Mouse (Mus musculus) heart, postnatal 0 days (tissue): Measurements from ENCODE around the gene Plppr1. TPM values are rescaled to one million over a fixed set of nuclear protein-coding genes. Genes with fewer than 3 reads are reported as not detected.

Experiments used
- ATAC-seq: fragments of 200-750 bp; cut with Nextera tagmentation; 2 replicates; pipeline ENCODE4 v1.8.0; 2017; ENCODE audit warnings: low read depth, moderate number of reproducible peaks, moderate library complexity; ENCODE audit not compliant: insufficient read depth
- DNase-seq: peaks from one replicate; pipeline ENCODE4 v3.0.0-alpha.2; 2016; ENCODE audit warnings: low spot score
- H3K27ac ChIP-seq: fragments of 300-500 bp; sonication (generic); 2 replicates; pipeline ENCODE4 v1.5.1; 2014; ENCODE audit warnings: low read depth, mild to moderate bottlenecking
- H3K27me3 ChIP-seq: fragments of 300-500 bp; sonication (generic); 2 replicates; pipeline ENCODE4 v1.6.1; 2014; ENCODE audit warnings: low read length, mixed read lengths; ENCODE audit not compliant: control insufficient read depth, insufficient read depth
- H3K36me3 ChIP-seq: fragments of 300-500 bp; sonication (generic); replicated peaks from 2 replicates; pipeline ENCODE4 v1.6.1; 2014; ENCODE audit warnings: low read length, mixed read lengths; ENCODE audit not compliant: control insufficient read depth, insufficient read depth
- H3K4me1 ChIP-seq: fragments of 300-500 bp; sonication (generic); 2 replicates; pipeline ENCODE4 v1.6.1; 2014; ENCODE audit warnings: antibody characterized with exemption; ENCODE audit not compliant: control insufficient read depth, insufficient read depth
- H3K4me2 ChIP-seq: fragments of 300-500 bp; sonication (generic); 2 replicates; pipeline ENCODE4 v1.6.1; 2014; ENCODE audit warnings: low read depth, mild to moderate bottlenecking, low read length, moderate library complexity
- H3K4me3 ChIP-seq: fragments of 300-500 bp; sonication (generic); 2 replicates; pipeline ENCODE4 v1.5.1; 2014; ENCODE audit warnings: low read depth, low read length
- H3K9ac ChIP-seq: fragments of 300-500 bp; sonication (generic); replicated peaks from 2 replicates; pipeline ENCODE4 v1.6.1; 2014; ENCODE audit warnings: low read depth, low read length, mixed read lengths
- H3K9me3 ChIP-seq: fragments of 300-500 bp; sonication (generic); replicated peaks from 2 replicates; pipeline ENCODE4 v1.6.1; 2016; ENCODE audit warnings: low read length; ENCODE audit not compliant: control insufficient read depth
- CTCF ChIP-seq: IDR thresholded peaks from 2 replicates; pipeline ENCODE4 v1.5.1; 2016; ENCODE audit warnings: antibody characterized with exemption, control low read depth, low read depth
- EP300 ChIP-seq: IDR thresholded peaks from 2 replicates; pipeline ENCODE4 v1.6.1; 2016; ENCODE audit warnings: antibody characterized with exemption, low read depth
- WGBS: fragments of 180-500 bp; shearing (Covaris S2); extraction: QIAGEN DNeasy Blood & Tissue Kit; methylation state at CpG from one replicate; pipeline ENCODE4 v1.1.7; 2014; 5-methylcytosine and 5-hydroxymethylcytosine counted together
- polyA plus RNA-seq: library from polyadenylated mRNA; unstranded; fragments of >200 nt; fragmentation: Nextera tagmentation; extraction: Ambion mirVana; gene quantifications from 2 replicates; pipeline ENCODE4 v1.2.1, GENCODE M21; 2015
- total RNA-seq: library from RNA; depleted of rRNA; stranded (reverse); fragments of >200 nt; gene quantifications from 2 replicates; pipeline ENCODE4 v1.2.3, GENCODE M21; 2014; ENCODE audit warnings: low replicate concordance

Plppr1 gene
- total and polyA plus RNA-seq, 2 experiments from 2014 or later: 3.7 to 5.2 TPM

- Histone ChIP-seq H3K4me1 (no peaks in the 10 kb centered on the region), H3K9ac (no peak overlapping the region), H3K27me3 (no peaks in the 10 kb centered on the region), H3K27ac (no peak overlapping the region), H3K36me3 (no peaks in the 10 kb centered on the region), H3K9me3 (no peaks in the 10 kb centered on the region), H3K4me3 (no peak overlapping the region), H3K4me2 (no peak overlapping the region)
- ATAC-seq (no peak), DNase-seq (no peak)
- 80% methylated on average over 3 of the region's 3 CpGs for WGBS
- TF ChIP-seq EP300: no peak
- no peak for TF ChIP-seq CTCF
Observed at GRCm38 (mm10) chr4:49252169-49252568, 193.1 kb downstream of the Plppr1 start.

- H3K9me3 ChIP-seq: no peaks in the 10 kb centered on the region
- H3K27ac ChIP-seq: no peak overlapping the region
- TF ChIP-seq EP300: no peak
- TF ChIP-seq CTCF: no peak
- 84% methylated on average over 5 of the region's 5 CpGs for WGBS
- H3K36me3 ChIP-seq: no peaks in the 10 kb centered on the region
- no peaks in the 10 kb centered on the region for H3K4me1 ChIP-seq
- no peak overlapping the region for H3K9ac ChIP-seq
- ATAC-seq (no peak), DNase-seq (no peak)
- H3K27me3 ChIP-seq: no peaks in the 10 kb centered on the region
- H3K4me2 ChIP-seq: no peak overlapping the region
- no peak overlapping the region for H3K4me3 ChIP-seq
Observed at GRCm38 (mm10) chr4:49278515-49278914, 219.4 kb downstream of the Plppr1 start.

- Histone ChIP-seq H3K4me1 (no peaks in the 10 kb centered on the region), H3K4me3 (no peak overlapping the region), H3K27ac (no peak overlapping the region), H3K9me3 (peaks cover 5% of the 10 kb centered on the region; the same call in 1 of the 2 replicates), H3K4me2 (no peak overlapping the region), H3K27me3 (no peaks in the 10 kb centered on the region), H3K9ac (no peak overlapping the region), H3K36me3 (no peaks in the 10 kb centered on the region)
- DNase-seq (no peak), ATAC-seq (no peak)
- WGBS: 79% methylated on average over 15 of the region's 15 CpGs
- no peak for TF ChIP-seq CTCF
- no peak for TF ChIP-seq EP300
Observed at GRCm38 (mm10) chr4:49284692-49285291, 225.7 kb downstream of the Plppr1 start.

GRCm38 (mm10) chr4:49285340-49286196 is 226.5 kb downstream of the Plppr1 start:
- ATAC-seq: no peak
- H3K4me3 ChIP-seq: no peak overlapping the region
- no peaks in the 10 kb centered on the region for H3K36me3 ChIP-seq
- peaks cover 5% of the 10 kb centered on the region; the same call in 1 of the 2 replicates for H3K9me3 ChIP-seq
- H3K27me3 ChIP-seq: no peaks in the 10 kb centered on the region
- H3K4me2 ChIP-seq: no peak overlapping the region
- H3K9ac ChIP-seq: no peak overlapping the region
- no peaks in the 10 kb centered on the region for H3K4me1 ChIP-seq
- 72% methylated on average over 15 of the region's 15 CpGs for WGBS
- TF ChIP-seq EP300 (no peak), CTCF (no peak)
- DNase-seq: no peak
- H3K27ac ChIP-seq: no peak overlapping the region

- no peaks in the 10 kb centered on the region for H3K36me3 ChIP-seq
Observed at GRCm38 (mm10) chr4:49286197-49286492, 227.1 kb downstream of the Plppr1 start.

More at GRCm38 (mm10) chr4:49286197-49286492, 227.1 kb downstream of the Plppr1 start:
- Histone ChIP-seq H3K9me3 (peaks cover 5% of the 10 kb centered on the region; the same call in 1 of the 2 replicates), H3K9ac (no peak overlapping the region), H3K27me3 (no peaks in the 10 kb centered on the region), H3K4me1 (no peaks in the 10 kb centered on the region), H3K4me2 (no peak overlapping the region), H3K27ac (no peak overlapping the region), H3K4me3 (no peak overlapping the region)
- DNase-seq (no peak), ATAC-seq (0 out of 2 replicates have a peak, but pooled peaks have one; percentile 20)
- WGBS: 67% methylated on average over 4 of the region's 4 CpGs
- no peak for TF ChIP-seq CTCF
- TF ChIP-seq EP300: no peak
